Mouse (Mus musculus) monocyte, adult 5-6 weeks (primary cell): Measurements from ENCODE around the gene Map3k6. TPM values are rescaled to one million over a fixed set of nuclear protein-coding genes. Genes with fewer than 3 reads are reported as not detected.
A peak's percentile ranks its signal among the peaks of the same experiment; 100 is the strongest.

Source experiments
- ATAC-seq: fragments of 153-309, 156-312 bp; replicated peaks from 2 replicates; pipeline ENCODE4 v1.8.0; 2017; ENCODE audit warnings: mild to moderate bottlenecking; ENCODE audit not compliant: low TSS enrichment, insufficient number of reproducible peaks, severe bottlenecking, poor library complexity, low FRiP score
- total RNA-seq: library from RNA; stranded (forward); fragments of 200-1000, 200-491, 200-594 nt; gene quantifications from 3 replicates; pipeline ENCODE4 v1.2.3, GENCODE M21; 2017

Gene Map3k6
- total RNA-seq, 1 experiment from 2014 or later: 3.8 TPM

GRCm38 (mm10) chr4:133212562-133213267 is 27.9 kb upstream of the Map3k6 start:
- peak; percentile 51 for ATAC-seq

GRCm38 (mm10) chr4:133213268-133213590 is 27.4 kb upstream of the Map3k6 start:
- no peak for ATAC-seq

GRCm38 (mm10) chr4:133213661-133214060 is 27.0 kb upstream of the Map3k6 start:
- ATAC-seq: no peak

- 0 out of 2 replicates have a peak, but pooled peaks have one; percentile 38 for ATAC-seq
Measured at GRCm38 (mm10) chr4:133217641-133218040, 23.0 kb upstream of the Map3k6 start.

GRCm38 (mm10) chr4:133218745-133219144 is 21.9 kb upstream of the Map3k6 start:
- ATAC-seq: no peak

GRCm38 (mm10) chr4:133220656-133221055 is 20.0 kb upstream of the Map3k6 start:
- no peak for ATAC-seq

- no peak for ATAC-seq
Measured at GRCm38 (mm10) chr4:133221701-133222100, 18.9 kb upstream of the Map3k6 start.

GRCm38 (mm10) chr4:133223875-133224274 is 16.7 kb upstream of the Map3k6 start:
- no peak for ATAC-seq

GRCm38 (mm10) chr4:133226073-133226472 is 14.5 kb upstream of the Map3k6 start:
- ATAC-seq: no peak

GRCm38 (mm10) chr4:133227636-133228035 is 13.0 kb upstream of the Map3k6 start:
- no peak; the same call in 1 of the 2 replicates for ATAC-seq

- no peak for ATAC-seq
Measured at GRCm38 (mm10) chr4:133229582-133229981, 11.0 kb upstream of the Map3k6 start.

- no peak for ATAC-seq
Measured at GRCm38 (mm10) chr4:133233285-133233976, 7.2 kb upstream of the Map3k6 start.

GRCm38 (mm10) chr4:133234771-133235170 is 5.8 kb upstream of the Map3k6 start:
- ATAC-seq: no peak

GRCm38 (mm10) chr4:133235415-133235814 is 5.2 kb upstream of the Map3k6 start:
- no peak for ATAC-seq

GRCm38 (mm10) chr4:133237911-133238310 is 2.7 kb upstream of the Map3k6 start:
- ATAC-seq: peak; percentile 45; the same call in 1 of the 2 replicates

GRCm38 (mm10) chr4:133240934-133241908 is 603 bp downstream of the Map3k6 start:
- ATAC-seq: peak; percentile 80

GRCm38 (mm10) chr4:133241910-133242309 is 1.3 kb downstream of the Map3k6 start:
- ATAC-seq: no peak

- ATAC-seq: no peak
Measured at GRCm38 (mm10) chr4:133242710-133243109, 2.1 kb downstream of the Map3k6 start.

GRCm38 (mm10) chr4:133243538-133243937 is 2.9 kb downstream of the Map3k6 start:
- no peak for ATAC-seq
